Mouse (Mus musculus) adrenal gland, postnatal 14 days (tissue): ENCODE measurements around the gene Usp36. TPM values are rescaled to one million over a fixed set of nuclear protein-coding genes. Genes with fewer than 3 reads are reported as not detected.
A peak's percentile ranks its signal among the peaks of the same experiment; 100 is the strongest.
"Not testable (repeated sequence)": the region's sequence is repeated elsewhere in the genome, so short reads cannot be mapped to it uniquely, and the experiment has no call there.

Experiments
- DNase-seq: peaks from one replicate; pipeline ENCODE4 v3.0.0; 2021; ENCODE audit warnings: mixed read lengths
- long read RNA-seq, 2 experiments: library from polyadenylated mRNA; stranded (forward); transcript quantifications; one replicate each; pipeline ENCODE4 v2.0.0; 2021
- total RNA-seq: library from RNA; stranded (reverse); gene quantifications from 2 replicates; pipeline ENCODE4 v1.2.3, GENCODE M21; 2021

Usp36 gene
- total RNA-seq = 23.0 and 24.2 TPM in 2 replicates
- long read RNA-seq, experiment 1 = 0 reads
- long read RNA-seq, experiment 2, partial matches to known transcripts = 2 of 6 reads
- long read RNA-seq, experiment 2, other reads (novel, unspliced or antisense) = 3 of 6 reads

GRCm38 (mm10) chr11:118289999-118290889 lies at the start of gene Usp36:
Gene Usp36 (minus strand): TSS chr11:118290244.
- DNase-seq = peak; percentile 100

- DNase-seq = no peak
Measured at GRCm38 (mm10) chr11:118337491-118338168, 47.6 kb upstream of the Usp36 start.

- no peak for DNase-seq
Measured at GRCm38 (mm10) chr11:118333431-118333830, 43.4 kb upstream of the Usp36 start.

GRCm38 (mm10) chr11:118332376-118332775 lies 42.3 kb upstream of the Usp36 start:
- DNase-seq = peak; percentile 49

- no peak for DNase-seq
Measured at GRCm38 (mm10) chr11:118330777-118331176, 40.7 kb upstream of the Usp36 start.

GRCm38 (mm10) chr11:118330361-118330760 lies 40.3 kb upstream of the Usp36 start:
- DNase-seq = no peak

- DNase-seq = no peak
Measured at GRCm38 (mm10) chr11:118328947-118329346, 38.9 kb upstream of the Usp36 start.

GRCm38 (mm10) chr11:118328511-118328910 lies 38.5 kb upstream of the Usp36 start:
- DNase-seq = no peak

GRCm38 (mm10) chr11:118326991-118327971 lies 37.2 kb upstream of the Usp36 start:
- peak; percentile 62 for DNase-seq

GRCm38 (mm10) chr11:118326491-118326890 lies 36.4 kb upstream of the Usp36 start:
- no peak for DNase-seq

- no peak for DNase-seq
Measured at GRCm38 (mm10) chr11:118324541-118324940, 34.5 kb upstream of the Usp36 start.

- DNase-seq = no peak
Measured at GRCm38 (mm10) chr11:118323974-118324373, 33.9 kb upstream of the Usp36 start.

GRCm38 (mm10) chr11:118322647-118323046 lies 32.6 kb upstream of the Usp36 start:
- DNase-seq = no peak

- DNase-seq = no peak
Measured at GRCm38 (mm10) chr11:118321971-118322370, 31.9 kb upstream of the Usp36 start.

- no peak for DNase-seq
Measured at GRCm38 (mm10) chr11:118321500-118321899, 31.5 kb upstream of the Usp36 start.

GRCm38 (mm10) chr11:118318678-118319077 lies 28.6 kb upstream of the Usp36 start:
- DNase-seq = peak; percentile 76

GRCm38 (mm10) chr11:118317129-118317528 lies 27.1 kb upstream of the Usp36 start:
- peak; percentile 73 for DNase-seq

- DNase-seq = no peak
Measured at GRCm38 (mm10) chr11:118316231-118316806, 26.3 kb upstream of the Usp36 start.

GRCm38 (mm10) chr11:118312132-118312723 lies 22.2 kb upstream of the Usp36 start:
- no peak for DNase-seq

- not testable (repeated sequence) for DNase-seq
Measured at GRCm38 (mm10) chr11:118307962-118308361, 17.9 kb upstream of the Usp36 start.

- not testable (repeated sequence) for DNase-seq
Measured at GRCm38 (mm10) chr11:118303959-118304358, 13.9 kb upstream of the Usp36 start.
